Mouse (Mus musculus) splenic B cell, adult 2 months (primary cell): Measurements from ENCODE around the gene Mdk.

ENCODE experiments used
- DNase-seq: peaks from one replicate; pipeline ENCODE4 v3.0.0-alpha.2; 2011; ENCODE audit warnings: low read depth, low spot score
- H3K27me3 ChIP-seq: 2 replicates; pipeline ENCODE4 v1.6.1; 2012; ENCODE audit warnings: mild to moderate bottlenecking, low read length, moderate library complexity, mixed read lengths; ENCODE audit not compliant: control insufficient read depth, poor library complexity, insufficient read depth, severe bottlenecking
- H3K36me3 ChIP-seq: 2 replicates; pipeline ENCODE4 v1.6.1; 2012; ENCODE audit warnings: mild to moderate bottlenecking, low read length, moderate library complexity, mixed read lengths; ENCODE audit not compliant: control insufficient read depth, poor library complexity, insufficient read depth, severe bottlenecking

The Mdk gene

DNA sequence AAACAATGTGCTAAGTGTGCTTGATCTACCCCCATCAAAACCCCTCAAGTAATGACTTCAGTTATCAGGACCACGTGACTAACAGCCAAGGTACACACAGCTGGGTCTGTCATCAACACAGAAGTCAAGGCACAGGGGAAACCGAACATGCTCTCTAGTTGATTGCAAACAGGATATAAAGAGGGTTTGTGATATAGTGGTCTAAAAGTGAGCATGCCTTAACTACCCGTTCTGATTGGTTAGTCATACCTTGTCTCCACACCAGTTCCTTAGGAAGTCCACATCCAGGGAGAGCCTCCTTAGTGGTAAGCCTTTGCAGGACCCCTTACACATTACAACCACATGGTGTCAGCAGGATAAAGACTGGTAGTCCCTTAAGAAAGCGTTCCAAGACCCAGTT lies 12.0 kb downstream of the Mdk start:
- no peak for DNase-seq
- Histone ChIP-seq H3K36me3 (peaks cover 2% of the 10 kb centered on the region; the same call in 1 of the 2 replicates), H3K27me3 (no peaks in the 10 kb centered on the region; the same call in 1 of the 2 replicates)

DNA sequence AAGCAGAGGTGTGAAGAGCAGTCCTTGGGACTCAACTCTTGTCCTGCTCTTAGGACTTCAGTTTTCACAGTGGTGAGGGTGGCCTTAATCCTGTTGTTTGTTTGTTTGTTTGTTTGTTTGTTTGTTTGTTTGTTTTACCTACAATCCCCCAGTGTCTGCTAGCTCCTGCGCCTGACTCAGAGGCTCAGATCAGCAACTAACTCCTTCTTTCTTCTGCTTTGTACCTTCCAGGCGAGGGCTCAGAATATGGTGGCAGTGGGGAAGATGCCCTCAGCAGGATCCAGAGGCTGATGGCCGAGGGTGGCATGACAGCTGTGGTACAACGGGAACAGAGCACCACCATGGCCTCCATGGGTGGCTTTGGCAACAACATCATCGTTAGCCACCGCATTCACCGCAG lies 15.0 kb downstream of the Mdk start:
- DNase-seq = no peak
- peaks cover 2% of the 10 kb centered on the region for H3K36me3 ChIP-seq
- H3K27me3 ChIP-seq = no peaks in the 10 kb centered on the region

DNA sequence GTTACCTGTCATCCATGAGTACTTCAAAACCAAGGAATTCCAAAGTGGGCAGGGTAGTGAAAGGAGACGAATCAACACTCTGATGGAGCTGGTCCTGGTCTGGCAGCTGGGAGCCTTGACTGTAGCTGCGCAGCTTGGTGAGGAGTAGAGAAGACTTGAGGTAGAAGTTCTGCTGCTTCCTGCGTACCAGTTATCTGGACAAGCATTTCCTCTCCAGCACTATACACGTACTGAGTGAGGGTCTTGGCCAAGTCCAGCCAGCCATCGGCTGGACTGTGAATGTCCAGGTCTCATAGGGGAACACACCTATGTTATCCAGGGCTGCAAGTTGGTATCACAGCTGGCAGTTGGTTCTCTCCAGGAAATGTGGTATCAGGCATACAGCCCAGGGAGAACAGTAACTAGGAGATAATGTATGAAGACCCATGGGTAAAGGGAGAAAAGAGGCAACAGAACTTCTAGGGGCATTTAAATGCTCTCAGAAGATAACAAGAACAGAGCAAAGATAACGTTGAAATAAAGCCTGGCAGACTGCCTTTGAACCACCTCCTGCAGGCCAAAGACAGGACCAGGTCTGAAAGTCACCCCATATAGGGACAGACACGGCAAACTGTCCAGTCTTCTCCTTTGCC lies 15.6 kb downstream of the Mdk start:
- H3K36me3 ChIP-seq = peaks cover 2% of the 10 kb centered on the region
- DNase-seq = no peak
- H3K27me3 ChIP-seq = no peaks in the 10 kb centered on the region

DNA sequence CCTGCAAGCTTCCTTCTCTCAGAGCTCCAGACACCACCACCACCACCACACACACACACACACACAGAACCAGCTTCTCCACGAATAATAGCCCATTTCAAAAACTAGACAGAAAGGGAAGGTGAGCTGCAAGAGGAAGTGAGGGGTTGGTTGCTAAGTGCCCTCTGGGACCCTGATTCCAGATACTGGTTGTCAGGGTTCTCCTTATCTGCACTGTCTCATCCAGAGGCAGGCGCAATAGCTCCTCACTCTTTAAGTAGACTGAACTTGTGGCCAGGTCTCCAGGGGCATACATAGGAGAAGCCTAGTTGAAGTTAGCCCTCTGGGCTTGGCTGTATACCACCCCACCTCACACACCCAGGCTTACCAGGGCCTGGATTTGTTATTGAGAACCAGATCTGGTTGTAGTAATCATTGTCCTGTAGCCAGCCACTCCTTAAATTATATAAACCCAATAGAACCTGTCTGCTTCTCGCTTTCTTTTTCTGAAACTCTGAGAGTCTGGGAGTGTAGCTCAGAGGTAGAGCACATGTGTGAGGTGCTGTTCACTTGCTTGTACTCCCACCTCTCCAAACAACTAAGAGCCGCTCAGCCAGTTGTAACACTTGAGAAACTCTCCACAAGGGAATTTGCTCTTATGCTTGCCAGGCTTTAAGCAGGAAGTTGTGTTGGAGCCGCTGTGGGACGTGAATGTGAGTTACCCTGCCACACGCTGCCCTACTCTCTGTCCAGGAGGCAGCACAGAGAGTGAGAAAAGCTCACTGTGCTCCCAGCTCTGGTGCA lies 18.6 kb downstream of the Mdk start:
- no peak for DNase-seq
- peaks cover 4% of the 10 kb centered on the region for H3K36me3 ChIP-seq

DNA sequence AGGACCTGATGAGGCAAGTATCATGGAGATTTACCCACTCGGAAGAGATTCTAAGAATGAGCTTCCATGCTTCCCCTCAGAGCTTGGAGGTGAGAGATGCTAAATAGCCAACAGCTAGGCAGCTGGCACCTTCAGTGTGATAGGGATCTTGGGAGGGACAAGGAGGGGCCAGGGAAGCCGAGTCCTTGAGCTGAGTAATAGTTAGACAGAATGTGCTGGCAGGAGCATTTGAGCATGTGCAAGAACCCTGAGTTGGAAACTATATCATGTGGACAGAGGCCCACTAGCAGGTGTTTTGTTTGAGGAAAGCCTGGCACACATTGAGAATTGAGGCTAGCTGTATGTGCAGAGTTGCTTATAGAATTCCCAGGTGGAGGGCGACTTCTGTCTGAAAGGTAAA lies 19.5 kb downstream of the Mdk start:
- no peak for DNase-seq
- H3K36me3 ChIP-seq = peaks cover 3% of the 10 kb centered on the region
- H3K27me3 ChIP-seq = no peaks in the 10 kb centered on the region

More for the DNA sequence above, 18.6 kb downstream of the Mdk start:
- no peaks in the 10 kb centered on the region for H3K27me3 ChIP-seq

DNA sequence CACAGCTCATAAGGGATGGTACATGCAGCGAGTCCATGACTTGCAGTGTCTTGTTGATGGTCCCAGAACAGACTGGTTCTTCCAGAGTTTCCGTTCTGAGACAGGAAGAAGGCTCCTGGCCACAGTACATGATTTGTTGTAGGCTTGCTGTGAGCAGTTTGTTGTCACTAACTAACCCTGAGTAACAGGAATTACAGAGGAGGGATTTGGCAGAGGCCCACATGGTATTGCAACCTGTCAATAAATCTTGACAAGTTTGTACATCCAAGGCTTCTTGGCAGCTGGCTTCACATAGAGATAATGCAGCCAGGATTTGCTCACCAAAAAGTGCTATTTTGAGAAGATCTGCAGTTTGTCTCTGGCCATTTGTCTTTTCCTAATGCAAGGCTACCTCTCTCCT lies 26.0 kb downstream of the Mdk start:
- DNase-seq = no peak
- Histone ChIP-seq H3K27me3 (no peaks in the 10 kb centered on the region), H3K36me3 (peaks cover 6% of the 10 kb centered on the region)

DNA sequence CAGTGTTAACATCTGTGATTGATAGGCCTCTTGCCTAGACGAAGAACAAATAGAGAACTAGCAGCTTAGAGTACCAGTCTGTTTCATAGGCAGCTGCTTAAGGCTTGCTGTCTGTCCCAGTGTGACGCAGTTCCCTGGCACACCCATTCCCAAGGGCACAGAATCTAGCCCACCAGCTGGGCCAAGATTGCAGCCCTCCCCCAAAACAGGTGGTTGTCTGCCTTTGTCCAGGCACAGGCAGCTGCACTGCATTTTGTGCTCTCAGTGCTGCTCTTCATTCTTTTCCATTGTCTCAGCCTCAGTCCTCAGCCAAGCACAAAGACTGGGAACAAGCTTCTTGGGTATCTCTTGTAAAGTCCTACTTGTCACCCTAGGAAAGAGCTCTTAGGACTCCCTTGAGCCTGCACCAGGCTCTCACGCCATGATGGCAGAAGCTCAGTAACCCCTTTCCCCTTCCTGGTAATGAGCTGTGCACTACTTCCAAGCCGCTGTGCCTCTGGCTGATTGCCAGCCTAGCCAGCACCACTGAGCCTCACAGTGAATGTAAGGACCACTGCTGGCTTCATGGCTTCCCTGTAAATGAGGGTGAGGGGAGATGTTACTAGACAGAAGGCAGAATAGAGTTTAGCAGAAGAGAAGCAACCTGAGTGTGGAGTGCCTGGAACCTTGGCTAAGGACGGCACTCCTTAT lies 27.3 kb downstream of the Mdk start:
- H3K27me3 ChIP-seq = no peaks in the 10 kb centered on the region
- DNase-seq = no peak

DNA sequence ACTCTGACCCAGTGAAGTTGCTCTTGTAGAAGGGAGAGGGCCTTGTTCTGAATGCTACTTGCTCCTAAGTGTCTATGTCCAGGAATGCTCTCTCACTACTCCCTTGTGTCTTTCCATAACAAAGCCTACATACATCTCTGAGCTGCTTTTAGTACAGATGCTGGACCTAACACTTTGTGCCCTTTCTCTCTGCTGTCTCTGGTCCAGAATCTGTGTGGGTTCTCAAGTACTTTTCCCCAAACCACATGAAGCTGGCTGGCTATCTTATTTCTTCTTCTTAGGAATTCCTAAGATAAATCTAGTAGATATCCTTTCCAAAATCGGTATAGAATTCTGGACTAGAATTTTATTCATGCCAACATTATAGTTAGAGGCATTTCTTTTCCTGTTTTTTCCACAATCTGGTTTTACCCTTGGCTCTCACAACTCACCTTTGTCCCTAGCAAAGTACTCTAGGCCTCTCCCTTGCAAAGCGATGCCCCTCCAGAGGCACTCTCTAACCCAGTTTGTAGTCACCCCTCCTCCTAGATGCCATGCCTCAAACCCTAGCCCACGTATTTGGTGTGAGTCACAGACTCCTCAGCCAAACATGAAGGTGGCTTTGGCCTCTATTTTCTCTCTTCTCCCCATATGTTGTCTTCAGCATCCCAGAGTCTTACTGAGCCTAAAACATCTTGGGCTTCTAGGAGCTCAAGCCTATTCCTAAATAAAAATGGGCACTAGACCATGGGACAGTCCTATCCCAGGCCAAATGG lies 28.7 kb downstream of the Mdk start:
- no peak for DNase-seq
- peaks cover 6% of the 10 kb centered on the region for H3K36me3 ChIP-seq
- H3K27me3 ChIP-seq = no peaks in the 10 kb centered on the region

More for the DNA sequence above, 27.3 kb downstream of the Mdk start:
- H3K36me3 ChIP-seq = peaks cover 6% of the 10 kb centered on the region

DNA sequence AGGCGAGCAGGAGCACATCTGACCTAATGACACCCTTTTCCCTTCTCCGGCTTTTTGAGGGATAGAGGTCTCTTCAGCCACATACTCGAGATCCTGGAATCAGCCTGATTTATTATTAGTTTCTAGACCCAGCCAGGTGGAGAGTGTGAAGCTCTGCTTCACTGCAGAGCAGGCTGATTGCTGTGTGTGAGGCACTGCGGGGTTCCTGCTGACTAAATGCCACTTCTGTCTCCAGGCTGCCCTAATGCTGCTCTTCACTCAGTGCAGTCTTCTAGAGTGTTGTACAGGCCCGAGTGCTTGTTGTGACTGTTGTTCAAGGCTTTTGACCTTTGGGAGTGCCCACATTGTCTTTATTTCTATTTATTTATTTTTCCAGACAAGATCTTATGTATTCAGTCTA lies 29.8 kb downstream of the Mdk start:
- Histone ChIP-seq H3K36me3 (peaks cover 9% of the 10 kb centered on the region), H3K27me3 (no peaks in the 10 kb centered on the region)
- no peak for DNase-seq

DNA sequence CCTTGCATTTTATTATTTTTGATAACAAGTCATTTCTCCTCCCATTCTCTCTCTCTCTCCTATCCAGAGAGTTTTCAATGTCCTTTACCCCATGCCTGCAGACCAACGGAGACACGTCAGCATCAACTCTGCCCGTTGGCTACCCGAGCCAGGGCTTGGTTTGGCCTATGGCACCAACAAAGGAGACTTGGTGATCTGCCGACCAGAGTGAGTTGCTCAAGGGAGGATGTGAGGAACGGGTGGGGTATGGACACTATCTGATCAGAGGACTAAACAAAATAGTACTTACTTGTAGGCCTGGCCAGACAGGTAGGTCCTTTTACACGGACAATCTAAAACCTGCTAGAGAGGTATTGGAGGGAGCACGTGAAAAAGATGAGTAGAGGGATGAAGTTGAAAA lies 31.7 kb downstream of the Mdk start:
- H3K36me3 ChIP-seq = peaks cover 9% of the 10 kb centered on the region
- no peak for DNase-seq
- H3K27me3 ChIP-seq = no peaks in the 10 kb centered on the region

DNA sequence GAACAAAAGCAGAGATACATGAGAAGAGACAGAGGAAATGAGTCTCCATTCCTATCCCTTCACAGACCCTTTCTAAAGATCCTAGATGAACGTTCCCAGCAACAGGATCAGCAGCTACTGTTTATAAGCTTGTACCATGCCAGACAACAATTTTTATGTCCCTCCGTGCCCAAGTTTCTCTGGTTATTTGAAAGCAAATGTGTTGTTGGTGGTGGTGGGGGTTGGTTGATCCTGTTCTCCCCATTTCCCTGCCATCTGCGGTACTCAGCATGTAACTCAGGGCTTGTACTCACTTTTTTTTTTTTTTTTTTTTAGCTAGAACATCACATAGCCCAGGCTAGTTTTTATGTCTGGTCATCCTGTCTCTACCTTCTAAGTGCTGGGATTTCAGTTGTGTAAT lies 33.0 kb downstream of the Mdk start:
- no peaks in the 10 kb centered on the region for H3K27me3 ChIP-seq
- DNase-seq = no peak
- H3K36me3 ChIP-seq = peaks cover 10% of the 10 kb centered on the region

DNA sequence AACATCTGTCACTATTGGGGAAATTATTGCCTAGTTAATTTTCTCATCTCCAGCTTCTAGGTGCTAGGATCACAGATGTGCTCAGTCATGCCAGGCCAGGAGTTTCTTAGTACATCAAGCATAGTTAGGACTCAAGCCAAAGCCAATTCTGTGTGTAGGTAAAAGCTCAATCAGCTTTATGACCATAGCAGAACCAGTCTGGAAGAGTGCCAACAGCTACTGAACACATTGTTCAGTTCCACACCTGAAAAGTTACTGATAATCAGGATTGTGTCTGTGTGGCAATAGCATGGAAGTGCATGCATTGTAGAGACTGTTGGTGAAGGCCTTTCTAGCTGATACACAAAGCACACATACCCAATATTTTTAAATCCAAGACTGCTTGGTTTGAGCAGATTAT lies 34.1 kb downstream of the Mdk start:
- no peak for DNase-seq
- Histone ChIP-seq H3K36me3 (peaks cover 10% of the 10 kb centered on the region), H3K27me3 (no peaks in the 10 kb centered on the region)

DNA sequence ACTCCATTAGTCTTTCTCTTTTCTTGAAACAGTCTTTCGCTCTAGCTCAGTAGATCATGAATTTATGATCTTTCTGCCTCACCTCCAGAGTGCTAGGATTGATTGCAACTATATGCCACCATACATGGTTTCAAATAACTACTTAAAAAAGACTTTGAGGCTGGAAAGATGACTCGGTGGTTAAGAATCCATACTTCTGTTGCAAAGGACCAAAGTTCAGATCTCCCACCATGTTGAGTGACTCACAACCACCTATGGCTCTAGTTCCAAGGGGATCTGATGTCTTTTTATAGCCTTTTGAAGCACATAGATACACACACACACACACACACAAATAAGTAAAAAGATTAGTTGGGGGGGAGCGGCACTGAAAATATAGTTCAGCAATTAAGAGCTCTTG lies 36.7 kb downstream of the Mdk start:
- no peak for DNase-seq
- Histone ChIP-seq H3K27me3 (no peaks in the 10 kb centered on the region), H3K36me3 (peaks cover 8% of the 10 kb centered on the region)

DNA sequence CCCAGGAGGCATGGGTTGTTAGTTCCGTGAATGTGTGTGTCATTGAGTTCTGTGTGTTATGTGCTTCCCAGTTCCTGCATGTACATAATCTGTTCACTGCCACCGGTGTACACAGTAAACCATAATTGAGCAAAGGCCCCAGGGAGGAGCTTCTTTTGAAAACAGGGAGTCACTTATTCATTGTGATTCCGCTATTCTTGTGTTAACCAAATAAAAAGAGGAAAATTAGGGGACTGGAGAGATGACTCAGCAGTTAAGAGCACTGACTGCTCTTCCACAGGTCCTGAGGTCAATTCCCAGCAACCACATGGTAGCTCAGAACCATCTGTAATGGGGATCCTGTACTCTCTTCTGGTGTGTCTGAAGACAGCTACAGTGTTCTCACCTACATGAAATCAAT lies 37.4 kb downstream of the Mdk start:
- no peak for DNase-seq
- Histone ChIP-seq H3K36me3 (peaks cover 6% of the 10 kb centered on the region; the same call in 1 of the 2 replicates), H3K27me3 (no peaks in the 10 kb centered on the region)
